Comparison of ENCODE assay signal across 8 mouse cellular contexts in the genomic region with DNA sequence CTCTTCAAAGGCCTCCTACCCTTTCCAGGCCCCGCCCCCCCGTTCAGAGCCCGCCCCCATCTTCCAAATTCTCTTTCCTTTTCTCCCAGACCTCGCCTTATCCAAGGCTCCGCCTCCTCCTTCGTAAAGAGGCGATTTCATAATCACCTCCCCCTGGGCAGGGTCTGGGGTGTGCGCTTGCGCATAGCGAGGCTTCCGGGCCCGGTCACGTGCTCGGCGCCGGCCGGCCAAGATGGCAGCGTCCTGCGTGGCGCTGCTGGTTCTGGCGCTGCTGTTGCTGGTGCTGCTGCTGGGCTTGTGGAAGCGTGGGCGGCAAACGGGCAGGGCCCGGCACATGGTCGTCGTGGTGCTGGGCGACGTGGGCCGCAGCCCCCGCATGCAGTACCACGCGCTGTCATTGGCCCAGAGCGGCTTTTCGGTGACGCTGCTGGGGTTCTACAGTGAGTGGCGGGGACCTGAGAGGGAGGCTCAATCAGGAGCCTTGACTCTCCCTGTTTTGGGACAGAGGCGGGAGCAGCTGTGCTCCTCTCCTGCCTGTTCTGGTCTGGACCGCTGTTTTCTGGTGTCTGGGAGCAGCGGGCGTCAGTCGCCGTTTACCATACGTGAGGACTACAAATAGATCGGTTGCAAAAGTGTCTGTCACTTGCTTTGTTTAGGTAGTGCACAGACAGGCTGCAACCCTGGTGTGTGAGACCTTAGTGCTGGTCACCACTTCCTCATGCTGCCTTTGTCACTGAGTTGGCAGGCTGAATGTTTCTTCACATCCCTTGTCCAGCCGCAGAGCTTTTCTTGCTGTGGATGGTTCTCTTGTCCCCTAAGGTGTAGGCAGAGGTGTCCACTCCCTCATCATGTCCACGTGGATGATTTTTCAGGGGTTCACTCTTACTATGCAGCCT. TPM values are rescaled to one million over a fixed set of nuclear protein-coding genes. Genes with fewer than 3 reads are reported as not detected.
DNase-seq lines count a peak whose midpoint lies in the region; ATAC-seq and TF ChIP-seq lines count a peak whose summit lies in the region.

A gene (plus strand): TSS at position 204 of the 896 bp plus-strand sequence.

- H3K36me3 ChIP-seq in hindbrain, embryonic 10.5 days = peaks cover 11% of the 10 kb centered on the region; the same call in 1 of the 2 replicates
- H3K36me3 ChIP-seq in lung, postnatal 0 days (ENCODE audit: insufficient read depth, low read length) = no peaks in the 10 kb centered on the region

- peak within 1 kb of the TSS; percentile 92 for H3K4me3 ChIP-seq in hindbrain, embryonic 10.5 days
- H3K4me3 ChIP-seq in lung, postnatal 0 days (ENCODE audit: low read depth, low read length) = peak within 1 kb of the TSS; percentile 60

- no peaks in the 10 kb centered on the region for H3K9me3 ChIP-seq in hindbrain, embryonic 10.5 days
- H3K9me3 ChIP-seq in lung, postnatal 0 days (ENCODE audit: low read length) = no peaks in the 10 kb centered on the region

- no peaks in the 10 kb centered on the region for H3K27me3 ChIP-seq in hindbrain, embryonic 10.5 days (ENCODE audit: insufficient read depth, poor library complexity, severe bottlenecking)
- H3K27me3 ChIP-seq in lung, postnatal 0 days (replicated peaks; ENCODE audit: insufficient read depth, low read length) = no peaks in the 10 kb centered on the region

- TF ChIP-seq CTCF in lung, postnatal 0 days (IDR thresholded peaks at IDR 0.05) = no peak

- peak; percentile 92 for ATAC-seq in frontal cortex, adult (ENCODE audit: low TSS enrichment)
- ATAC-seq in lung, postnatal 0 days = peak; percentile 98

- peak within 1 kb of the TSS; percentile 72 for H3K4me2 ChIP-seq in lung, postnatal 0 days (replicated peaks; ENCODE audit: low read depth, low read length)

- no peak; the same call in 1 of the 2 replicates for TF ChIP-seq EP300 in lung, postnatal 0 days (IDR thresholded peaks at IDR 0.05)

- H3K9ac ChIP-seq in lung, postnatal 0 days (replicated peaks; ENCODE audit: low read depth) = peak within 1 kb of the TSS; percentile 67

- peaks cover 16% of the 10 kb centered on the region for H3K4me1 ChIP-seq in hindbrain, embryonic 10.5 days (replicated peaks)
- H3K4me1 ChIP-seq in lung, postnatal 0 days (ENCODE audit: insufficient read depth, low read depth, low read length) = no peaks in the 10 kb centered on the region

- peak within 1 kb of the TSS; percentile 86 for H3K27ac ChIP-seq in hindbrain, embryonic 10.5 days
- peak within 1 kb of the TSS; percentile 65 for H3K27ac ChIP-seq in lung, postnatal 0 days (ENCODE audit: low read length)

- 2% methylated on average over 47 of the region's 47 CpGs for WGBS in hindbrain, embryonic 10.5 days
- 2% methylated on average over 46 of the region's 47 CpGs for WGBS in lung, postnatal 0 days

- peak; percentile 96 for DNase-seq in MN1 (ENCODE audit: low spot score)
- DNase-seq in cerebellum, adult 9-10 months = peak; percentile 95
- DNase-seq in hindbrain, embryonic 10.5 days (ENCODE audit: low spot score) = peak; percentile 93
- DNase-seq in layer of hippocampus, adult 9-11 months = peak; percentile 94
- DNase-seq in lung, postnatal 0 days (ENCODE audit: low spot score) = peak; percentile 98
- peak; percentile 90 for DNase-seq in ovary, postnatal 14 days (ENCODE audit: low spot score)
- DNase-seq in thymus, postnatal 14 days = peak; percentile 93

RNA-seq across cellular contexts. Expression of the gene that starts here (rescaled TPM):
- polyA plus RNA-seq in hindbrain, embryonic 10.5 days (2016; fragmentation: Nextera tagmentation; extraction: Ambion mirVana) = 27.8 and 28.0 TPM in 2 replicates
- polyA plus RNA-seq in lung, postnatal 0 days (2015; fragmentation: Nextera tagmentation; extraction: Ambion mirVana) = 32.1 and 35.9 TPM in 2 replicates

Comparison
In these comparisons a context has a peak if more than half of its experiments do, and no peak if none do; other contexts are left out.
1. Peak in every context shown above with its lines: DNase-seq, ATAC-seq, H3K4me3 ChIP-seq and H3K27ac ChIP-seq.